In the genomic region with DNA sequence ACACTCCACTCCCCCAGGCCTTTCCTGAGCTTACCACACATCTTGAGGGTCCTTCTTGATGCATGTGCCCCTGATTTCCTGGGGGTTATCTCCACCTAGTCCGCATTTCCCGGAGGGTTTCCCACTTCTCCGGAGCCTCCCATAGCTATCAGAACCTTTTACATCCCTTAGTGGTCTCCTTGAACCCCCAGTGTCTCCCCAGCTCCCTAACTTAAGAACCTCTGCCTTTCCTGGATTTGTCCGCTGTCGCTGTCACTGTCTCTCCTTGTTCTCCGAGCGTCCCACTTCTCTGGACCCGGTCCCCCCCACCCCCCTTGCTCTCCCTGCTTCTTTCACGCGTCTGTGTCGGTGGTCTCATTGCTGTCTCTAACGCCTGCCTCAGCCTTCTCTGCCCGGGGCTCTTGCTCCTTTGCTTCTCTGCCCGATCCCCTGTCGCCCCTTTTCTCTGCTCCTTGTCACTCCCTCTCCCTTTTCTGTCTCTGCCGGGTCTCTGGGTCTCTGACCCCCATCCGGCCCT, we compare ENCODE assay signal across 8 mouse cellular contexts. TPM values are rescaled to one million over a fixed set of nuclear protein-coding genes. Genes with fewer than 3 reads are reported as not detected.
DNase-seq lines count a peak whose midpoint lies in the region; ATAC-seq and TF ChIP-seq lines count a peak whose summit lies in the region.

No protein-coding gene starts in this region.

- no peak for ATAC-seq in lung, embryonic 16.5 days (ENCODE audit: low read depth)
- ATAC-seq in limb, embryonic 15.5 days (ENCODE audit: insufficient number of reproducible peaks, low FRiP score, low TSS enrichment, low read depth): no peak
- no peak for ATAC-seq in stomach, embryonic 15.5 days (ENCODE audit: insufficient read depth, low FRiP score, low read depth)
- ATAC-seq in monocyte, adult 5-6 weeks (replicated peaks; ENCODE audit: insufficient number of reproducible peaks, low FRiP score, low TSS enrichment, poor library complexity, severe bottlenecking): no peak

- WGBS in lung, embryonic 16.5 days: under 1% methylated on average over 17 of the region's 17 CpGs
- under 1% methylated on average over 17 of the region's 17 CpGs for WGBS in limb, embryonic 15.5 days
- WGBS in stomach, embryonic 15.5 days: under 1% methylated on average over 17 of the region's 17 CpGs

- H3K27ac ChIP-seq in lung, embryonic 16.5 days (ENCODE audit: low read length): peak overlapping the region; percentile 82
- H3K27ac ChIP-seq in embryonic fibroblast, embryonic 13.5 days (ENCODE audit: insufficient read depth, low read length): peak overlapping the region; percentile 61
- peak overlapping the region; percentile 82 for H3K27ac ChIP-seq in limb, embryonic 15.5 days
- peak overlapping the region; percentile 82 for H3K27ac ChIP-seq in stomach, embryonic 15.5 days

- H3K4me1 ChIP-seq in lung, embryonic 16.5 days (replicated peaks; ENCODE audit: control insufficient read depth, insufficient read depth, low read length): peaks cover 62% of the 10 kb centered on the region
- peaks cover 36% of the 10 kb centered on the region for H3K4me1 ChIP-seq in embryonic fibroblast, embryonic 13.5 days (ENCODE audit: control insufficient read depth, insufficient read depth, low read length)
- peaks cover 76% of the 10 kb centered on the region for H3K4me1 ChIP-seq in limb, embryonic 15.5 days
- H3K4me1 ChIP-seq in stomach, embryonic 15.5 days: peaks cover 68% of the 10 kb centered on the region

- no peaks in the 10 kb centered on the region for H3K27me3 ChIP-seq in lung, embryonic 16.5 days (ENCODE audit: control insufficient read depth, insufficient read depth, low read depth, low read length)
- no peaks in the 10 kb centered on the region for H3K27me3 ChIP-seq in limb, embryonic 15.5 days
- no peaks in the 10 kb centered on the region for H3K27me3 ChIP-seq in stomach, embryonic 15.5 days (replicated peaks)

- peak overlapping the region; percentile 92 for H3K4me3 ChIP-seq in lung, embryonic 16.5 days (ENCODE audit: low read length)
- peak overlapping the region; percentile 98 for H3K4me3 ChIP-seq in embryonic fibroblast, embryonic 13.5 days (ENCODE audit: insufficient read depth, low read length)
- peak overlapping the region; percentile 93 for H3K4me3 ChIP-seq in limb, embryonic 15.5 days
- peak overlapping the region; percentile 82 for H3K4me3 ChIP-seq in stomach, embryonic 15.5 days (replicated peaks)

- peak overlapping the region; percentile 96 for H3K9ac ChIP-seq in lung, embryonic 16.5 days (ENCODE audit: low read length)
- H3K9ac ChIP-seq in limb, embryonic 15.5 days: peak overlapping the region; percentile 96
- H3K9ac ChIP-seq in stomach, embryonic 15.5 days: peak overlapping the region; percentile 87

- H3K9me3 ChIP-seq in lung, embryonic 16.5 days (ENCODE audit: control insufficient read depth, low read length): no peaks in the 10 kb centered on the region
- H3K9me3 ChIP-seq in limb, embryonic 15.5 days: no peaks in the 10 kb centered on the region
- H3K9me3 ChIP-seq in stomach, embryonic 15.5 days: no peaks in the 10 kb centered on the region

- H3K36me3 ChIP-seq in lung, embryonic 16.5 days (ENCODE audit: control insufficient read depth, insufficient read depth, low read length): no peaks in the 10 kb centered on the region
- no peaks in the 10 kb centered on the region for H3K36me3 ChIP-seq in limb, embryonic 15.5 days
- no peaks in the 10 kb centered on the region for H3K36me3 ChIP-seq in stomach, embryonic 15.5 days

- no peak; the same call in 1 of the 2 replicates for TF ChIP-seq POLR2A in embryonic fibroblast, embryonic 13.5 days (IDR thresholded peaks at IDR 0.05; ENCODE audit: low read depth, low read length)

- H3K4me2 ChIP-seq in lung, embryonic 16.5 days (ENCODE audit: low read depth, low read length): peak overlapping the region; percentile 91
- peak overlapping the region; percentile 84 for H3K4me2 ChIP-seq in limb, embryonic 15.5 days
- peak overlapping the region; percentile 87 for H3K4me2 ChIP-seq in stomach, embryonic 15.5 days

- TF ChIP-seq CTCF in embryonic fibroblast, embryonic 13.5 days (IDR thresholded peaks at IDR 0.05; ENCODE audit: borderline replicate concordance, insufficient read depth, low read length): no peak

- DNase-seq in lung, postnatal 10 days: no peak
- DNase-seq in layer of hippocampus, adult 18-20 months (ENCODE audit: low spot score in 2 of 2): no peak
- no peak for DNase-seq in left cerebral cortex, adult 11 months (ENCODE audit: low spot score)

RNA-seq across cellular contexts. Expression of gene Myl9, which starts 53.6 kb away (rescaled TPM):
- polyA plus RNA-seq in lung, embryonic 16.5 days (2015; fragmentation: Nextera tagmentation; extraction: Ambion mirVana): 371 and 400 TPM in 2 replicates
- polyA plus RNA-seq in embryonic fibroblast, embryonic 13.5 days (2011; ENCODE audit: insufficient read length, low read depth, missing spikeins): 830 and 1,112 TPM in 2 replicates
- 219 and 273 TPM in 2 replicates for polyA plus RNA-seq in limb, embryonic 15.5 days (2015; fragmentation: Nextera tagmentation; extraction: Ambion mirVana)
- 1,258 and 1,308 TPM in 2 replicates for polyA plus RNA-seq in stomach, embryonic 15.5 days (2015; fragmentation: Nextera tagmentation; extraction: Ambion mirVana)
- 5.0 to 95.3 TPM (median 6.6 TPM) in 3 replicates for total RNA-seq in monocyte, adult 5-6 weeks (2017)
- total RNA-seq in layer of hippocampus, adult 18-20 months (2021): 10 to 100 TPM in 1 of 2 experiments, 1 to 10 TPM in 1; 8.7 to 12.2 TPM
